Mouse (Mus musculus) hindbrain, embryonic 12.5 days (tissue): ENCODE measurements at regions not wholly inside any gene's neighbourhood (a gene's known extent, or its start where the extent isn't known, plus 50 kb on each side); places are given as distances from the start of the nearest gene placed in this dataset.
A peak's percentile ranks its signal among the peaks of the same experiment; 100 is the strongest.

Experiments
- ATAC-seq: fragments of 200-750 bp; cut with Nextera tagmentation; 2 replicates; pipeline ENCODE4 v1.8.0; 2017; ENCODE audit warnings: moderate TSS enrichment; ENCODE audit not compliant: low FRiP score
- H3K27ac ChIP-seq: fragments of 300-500 bp; sonication (generic); 2 replicates; pipeline ENCODE4 v1.5.1; 2016; ENCODE audit warnings: mild to moderate bottlenecking
- H3K27me3 ChIP-seq: fragments of 300-500 bp; sonication (generic); 2 replicates; pipeline ENCODE4 v1.6.1; 2016; ENCODE audit warnings: mild to moderate bottlenecking
- H3K36me3 ChIP-seq: fragments of 300-500 bp; sonication (generic); 2 replicates; pipeline ENCODE4 v1.6.1; 2016; ENCODE audit warnings: mild to moderate bottlenecking
- H3K4me1 ChIP-seq: fragments of 300-500 bp; sonication (generic); 2 replicates; pipeline ENCODE4 v1.6.1; 2016
- H3K4me2 ChIP-seq: fragments of 300-500 bp; sonication (generic); replicated peaks from 2 replicates; pipeline ENCODE4 v1.6.1; 2016; ENCODE audit warnings: mild to moderate bottlenecking
- H3K4me3 ChIP-seq: fragments of 300-500 bp; sonication (generic); 2 replicates; pipeline ENCODE4 v1.5.1; 2016; ENCODE audit warnings: mild to moderate bottlenecking
- H3K9ac ChIP-seq: fragments of 300-500 bp; sonication (generic); 2 replicates; pipeline ENCODE4 v1.6.1; 2016; ENCODE audit warnings: mild to moderate bottlenecking, moderate library complexity
- H3K9me3 ChIP-seq: fragments of 300-500 bp; sonication (generic); replicated peaks from 2 replicates; pipeline ENCODE4 v1.6.1; 2016; ENCODE audit warnings: mild to moderate bottlenecking
- WGBS: fragments of 180-500 bp; shearing (Covaris S2); methylation state at CpG from one replicate; pipeline ENCODE4 v1.1.7; 2016; 5-methylcytosine and 5-hydroxymethylcytosine counted together

DNA sequence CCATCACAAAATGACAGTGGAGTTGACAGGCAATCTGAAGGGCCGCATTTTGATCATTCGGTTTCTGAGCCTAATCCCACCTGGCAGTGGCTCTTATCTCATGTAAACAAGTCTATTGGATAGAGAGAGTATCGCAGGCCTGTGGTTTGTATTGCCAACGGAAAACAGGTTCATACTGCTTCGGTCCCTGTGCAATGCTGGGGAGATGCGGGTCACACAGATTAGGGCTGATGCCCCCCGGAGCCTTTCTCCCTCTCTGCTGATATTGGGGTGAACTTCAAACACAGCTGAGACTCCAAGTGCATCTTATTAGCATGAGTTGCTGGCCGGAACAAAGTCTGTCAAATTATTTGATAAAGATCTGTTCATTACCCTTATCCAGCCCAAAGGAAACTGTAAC lies 451.2 kb downstream of the Prdm2 start:
- Histone ChIP-seq H3K4me1 (no peaks in the 10 kb centered on the region), H3K27ac (no peak overlapping the region), H3K4me2 (no peak overlapping the region), H3K9ac (no peak overlapping the region), H3K9me3 (no peaks in the 10 kb centered on the region), H3K36me3 (no peaks in the 10 kb centered on the region), H3K4me3 (no peak overlapping the region), H3K27me3 (peaks cover 5% of the 10 kb centered on the region)
- no peak for ATAC-seq
- WGBS, result 78% methylated on average over 8 of the region's 8 CpGs

DNA sequence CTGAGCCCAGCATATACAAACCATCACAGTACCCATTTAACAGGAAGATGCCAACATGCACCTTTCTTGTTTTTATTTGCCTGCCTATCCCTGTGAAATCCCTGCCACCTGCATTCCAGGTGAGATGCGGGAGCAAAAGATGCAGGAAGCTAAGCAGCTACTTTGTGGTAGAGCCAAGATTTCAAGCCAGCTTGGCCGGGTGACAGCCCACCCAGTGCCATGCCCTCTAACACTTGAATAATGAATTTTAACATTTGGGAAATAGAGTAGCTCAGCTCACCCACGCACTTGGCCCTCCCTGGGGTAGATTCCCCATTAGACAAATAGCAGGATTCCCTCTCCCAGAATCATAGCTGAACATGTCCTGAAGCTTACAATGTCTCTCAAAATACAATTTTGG lies 454.7 kb downstream of the Prdm2 start:
- ATAC-seq, result no peak
- WGBS, result 81% methylated on average over 3 of the region's 3 CpGs
- H3K4me1 ChIP-seq, result no peaks in the 10 kb centered on the region
- no peak overlapping the region for H3K9ac ChIP-seq
- no peak overlapping the region for H3K27ac ChIP-seq
- H3K4me2 ChIP-seq, result no peak overlapping the region
- H3K4me3 ChIP-seq, result no peak overlapping the region
- peaks cover 37% of the 10 kb centered on the region for H3K27me3 ChIP-seq
- no peaks in the 10 kb centered on the region for H3K36me3 ChIP-seq
- H3K9me3 ChIP-seq, result no peaks in the 10 kb centered on the region

DNA sequence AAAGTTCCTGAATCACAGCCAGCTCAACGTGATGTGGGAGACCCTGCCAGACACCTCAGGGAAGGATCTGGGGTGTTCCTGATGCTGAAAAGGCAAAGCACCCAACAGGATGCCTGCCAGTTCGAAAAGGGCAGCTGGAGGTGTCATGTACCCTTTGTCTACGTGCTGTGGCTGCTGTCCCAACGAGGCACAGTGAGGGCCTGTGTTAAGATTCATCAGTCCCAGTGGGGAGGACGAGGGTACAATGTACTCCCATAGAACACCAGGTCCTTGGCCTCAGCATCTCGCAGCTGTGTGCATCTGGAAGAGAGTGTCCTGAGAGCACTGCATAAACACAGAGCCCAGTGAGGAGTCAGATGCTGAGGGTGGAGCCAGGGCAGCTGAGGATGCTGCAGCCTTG lies 456.5 kb downstream of the Prdm2 start:
- H3K27me3 ChIP-seq, result peaks cover 49% of the 10 kb centered on the region
- no peaks in the 10 kb centered on the region for H3K4me1 ChIP-seq
- H3K36me3 ChIP-seq, result no peaks in the 10 kb centered on the region
- H3K4me3 ChIP-seq, result no peak overlapping the region
- WGBS, result 49% methylated on average over 6 of the region's 6 CpGs
- ATAC-seq, result no peak
- no peaks in the 10 kb centered on the region for H3K9me3 ChIP-seq
- no peak overlapping the region for H3K9ac ChIP-seq
- H3K4me2 ChIP-seq, result no peak overlapping the region
- H3K27ac ChIP-seq, result no peak overlapping the region

DNA sequence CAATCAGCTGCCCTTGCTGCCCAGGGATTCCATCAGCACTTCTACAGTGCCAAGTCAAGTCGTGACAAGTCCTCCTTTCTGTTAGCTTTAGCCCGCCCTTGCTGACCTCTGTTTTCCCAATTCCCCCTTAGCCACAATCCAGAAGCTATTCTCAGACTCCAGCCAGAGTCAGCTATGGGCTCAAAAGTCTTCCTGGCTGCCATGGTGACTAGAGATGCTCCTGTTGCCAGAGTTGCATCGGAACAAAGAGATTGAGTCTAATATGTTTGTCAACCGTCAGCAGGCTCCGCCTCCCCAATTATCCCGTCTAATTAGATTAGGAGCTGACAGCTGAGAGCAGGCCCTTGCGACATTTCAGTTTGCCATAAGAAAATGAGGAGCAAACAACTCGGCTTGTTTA lies 462.9 kb downstream of the Prdm2 start:
- peak; percentile 80 for ATAC-seq
- Histone ChIP-seq H3K4me1 (peaks cover 9% of the 10 kb centered on the region; the same call in 1 of the 2 replicates), H3K9me3 (no peaks in the 10 kb centered on the region), H3K27me3 (peaks cover 69% of the 10 kb centered on the region), H3K4me3 (no peak overlapping the region), H3K36me3 (no peaks in the 10 kb centered on the region), H3K27ac (no peak overlapping the region), H3K9ac (no peak overlapping the region), H3K4me2 (no peak overlapping the region)
- 26% methylated on average over 8 of the region's 8 CpGs for WGBS

DNA sequence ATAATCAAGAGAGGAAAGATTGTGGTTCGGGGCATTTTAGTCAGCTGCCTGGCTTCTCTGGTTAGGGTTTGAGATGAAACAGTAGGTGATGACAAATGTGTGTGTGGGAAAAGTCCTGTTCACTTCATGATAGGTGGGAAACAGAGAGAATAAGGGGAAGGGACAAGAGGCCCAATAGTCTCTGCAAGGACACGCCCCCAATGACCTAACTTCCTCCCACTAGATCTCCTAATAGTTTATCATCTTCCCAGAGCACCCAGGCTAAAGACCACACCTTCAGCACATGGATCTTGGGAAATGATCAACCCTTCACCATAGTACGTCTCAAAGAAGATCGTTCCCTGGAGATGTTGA lies 484.3 kb upstream of the Kazn start:
- no peaks in the 10 kb centered on the region for H3K27me3 ChIP-seq
- no peak overlapping the region for H3K4me3 ChIP-seq
- no peaks in the 10 kb centered on the region for H3K4me1 ChIP-seq
- ATAC-seq, result no peak
- no peak overlapping the region for H3K9ac ChIP-seq
- WGBS, result 88% methylated on average over 4 of the region's 4 CpGs
- H3K4me2 ChIP-seq, result no peak overlapping the region
- no peaks in the 10 kb centered on the region for H3K36me3 ChIP-seq
- no peak overlapping the region for H3K27ac ChIP-seq
- H3K9me3 ChIP-seq, result no peaks in the 10 kb centered on the region

DNA sequence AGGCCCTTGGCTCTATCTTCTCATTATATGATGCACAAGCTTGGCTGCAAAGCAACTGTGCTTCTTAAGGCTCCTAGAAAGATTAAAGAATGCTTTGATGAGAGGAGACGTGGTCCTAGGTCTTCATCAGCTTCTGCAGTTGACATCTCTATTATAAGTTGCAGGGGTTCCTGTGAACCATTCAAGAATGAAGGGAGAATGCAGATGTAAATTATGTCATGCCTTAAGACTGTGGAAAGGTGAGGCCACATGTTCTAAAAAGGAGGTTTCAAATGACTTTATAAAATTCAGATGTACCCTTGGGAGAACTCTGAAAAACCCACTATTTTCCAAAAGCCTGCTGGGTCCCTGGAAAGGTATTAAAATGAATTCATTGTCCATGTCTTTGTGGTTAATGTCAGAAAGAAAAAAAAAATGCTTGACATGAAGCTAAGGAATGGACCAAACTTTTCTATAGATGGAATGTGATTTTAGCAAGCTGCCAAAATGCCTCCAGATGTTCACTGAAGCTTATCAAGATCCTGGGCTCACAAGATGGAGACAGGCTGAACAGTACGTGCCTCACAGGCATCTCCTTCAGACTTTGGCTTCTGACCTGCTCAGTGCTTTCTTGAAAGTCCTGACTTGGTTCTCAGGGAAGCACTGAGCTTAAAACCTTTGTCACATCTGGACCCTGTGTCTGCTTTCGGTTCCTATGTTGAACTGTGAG lies 483.8 kb upstream of the Kazn start:
- no peak overlapping the region for H3K9ac ChIP-seq
- no peaks in the 10 kb centered on the region for H3K9me3 ChIP-seq
- no peaks in the 10 kb centered on the region for H3K4me1 ChIP-seq
- H3K36me3 ChIP-seq, result no peaks in the 10 kb centered on the region
- no peak overlapping the region for H3K27ac ChIP-seq
- no peak overlapping the region for H3K4me3 ChIP-seq
- 73% methylated on average over 3 of the region's 3 CpGs for WGBS
- ATAC-seq, result no peak
- no peak overlapping the region for H3K4me2 ChIP-seq
- no peaks in the 10 kb centered on the region for H3K27me3 ChIP-seq

DNA sequence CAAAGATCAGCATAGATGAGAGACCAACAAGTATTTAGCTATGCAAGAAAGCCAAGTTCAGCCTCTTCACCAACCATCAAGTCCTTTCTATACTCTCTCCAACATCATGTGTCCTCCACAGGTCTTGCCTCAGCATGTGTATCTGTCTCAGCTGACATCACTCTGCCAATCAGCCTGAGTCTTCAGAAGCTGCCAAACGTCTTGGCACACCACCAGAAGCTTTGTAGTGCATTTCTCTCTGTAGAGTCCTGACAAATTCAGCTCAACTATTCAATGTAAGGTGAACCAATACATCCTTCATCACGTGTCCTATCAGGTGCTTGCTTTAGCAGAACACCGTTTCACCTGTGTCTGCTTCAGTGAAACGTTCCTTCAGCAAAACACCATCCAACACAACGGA lies 462.4 kb upstream of the Kazn start:
- no peaks in the 10 kb centered on the region for H3K27me3 ChIP-seq
- no peak overlapping the region for H3K4me3 ChIP-seq
- H3K36me3 ChIP-seq, result no peaks in the 10 kb centered on the region
- ATAC-seq, result no peak
- H3K4me2 ChIP-seq, result no peak overlapping the region
- H3K4me1 ChIP-seq, result no peaks in the 10 kb centered on the region
- H3K9me3 ChIP-seq, result 0 out of 2 replicates have a peak, but pooled peaks cover 5% of the 10 kb centered on the region
- H3K27ac ChIP-seq, result no peak overlapping the region
- H3K9ac ChIP-seq, result no peak overlapping the region
- WGBS, result 87% methylated on average over 5 of the region's 5 CpGs

DNA sequence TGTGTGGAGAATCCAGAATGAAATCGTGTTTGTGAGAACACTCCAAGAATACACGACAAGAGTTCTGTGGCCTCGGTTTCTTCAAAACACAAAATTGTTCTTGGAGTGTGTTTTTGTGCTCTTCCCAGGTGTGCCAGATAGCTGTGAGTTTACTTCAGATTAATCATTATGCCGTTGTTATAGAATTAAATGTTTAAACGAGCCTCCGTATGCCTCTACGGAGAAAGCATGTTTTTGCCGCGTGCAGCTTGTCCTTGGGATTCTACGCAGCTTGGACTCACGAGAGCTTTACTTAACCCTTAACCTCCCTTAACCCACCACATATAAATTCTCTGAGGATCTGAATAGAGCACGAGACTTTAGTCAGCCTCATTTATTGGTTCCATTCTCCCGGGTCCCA lies 455.7 kb upstream of the Kazn start:
- Histone ChIP-seq H3K27me3 (no peaks in the 10 kb centered on the region), H3K4me2 (no peak overlapping the region)

DNA sequence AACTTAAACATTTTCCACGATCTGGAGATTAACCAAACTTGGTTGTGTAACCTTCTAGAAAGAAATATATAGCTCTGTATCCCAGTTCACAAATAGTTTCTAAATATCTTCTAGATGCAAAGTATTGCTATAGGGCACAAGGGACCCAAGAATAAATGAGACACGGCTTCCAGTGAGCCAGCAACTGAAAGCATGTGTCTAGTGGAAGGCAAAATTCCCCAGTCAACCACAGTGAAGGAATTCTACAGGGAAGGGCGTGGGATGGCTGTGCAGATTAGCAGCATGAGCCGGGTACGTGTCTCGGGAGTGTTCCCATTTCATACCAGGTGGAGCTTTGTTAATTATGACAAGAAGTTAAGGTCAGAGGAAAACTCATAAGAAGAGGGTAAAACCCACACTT lies 449.0 kb upstream of the Kazn start:
- H3K4me1 ChIP-seq, result no peaks in the 10 kb centered on the region
- H3K36me3 ChIP-seq, result no peaks in the 10 kb centered on the region
- no peak overlapping the region for H3K9ac ChIP-seq
- ATAC-seq, result no peak
- 86% methylated on average over 6 of the region's 6 CpGs for WGBS
- H3K9me3 ChIP-seq, result no peaks in the 10 kb centered on the region; the same call in 1 of the 2 replicates
- no peak overlapping the region for H3K4me2 ChIP-seq
- no peaks in the 10 kb centered on the region for H3K27me3 ChIP-seq
- no peak overlapping the region for H3K27ac ChIP-seq
- no peak overlapping the region for H3K4me3 ChIP-seq

More for the DNA sequence above, 455.7 kb upstream of the Kazn start:
- no peak overlapping the region for H3K9ac ChIP-seq
- H3K4me1 ChIP-seq, result no peaks in the 10 kb centered on the region
- H3K27ac ChIP-seq, result no peak overlapping the region
- no peak for ATAC-seq
- 61% methylated on average over 13 of the region's 13 CpGs for WGBS
- H3K36me3 ChIP-seq, result no peaks in the 10 kb centered on the region
- no peaks in the 10 kb centered on the region for H3K9me3 ChIP-seq
- no peak overlapping the region for H3K4me3 ChIP-seq

DNA sequence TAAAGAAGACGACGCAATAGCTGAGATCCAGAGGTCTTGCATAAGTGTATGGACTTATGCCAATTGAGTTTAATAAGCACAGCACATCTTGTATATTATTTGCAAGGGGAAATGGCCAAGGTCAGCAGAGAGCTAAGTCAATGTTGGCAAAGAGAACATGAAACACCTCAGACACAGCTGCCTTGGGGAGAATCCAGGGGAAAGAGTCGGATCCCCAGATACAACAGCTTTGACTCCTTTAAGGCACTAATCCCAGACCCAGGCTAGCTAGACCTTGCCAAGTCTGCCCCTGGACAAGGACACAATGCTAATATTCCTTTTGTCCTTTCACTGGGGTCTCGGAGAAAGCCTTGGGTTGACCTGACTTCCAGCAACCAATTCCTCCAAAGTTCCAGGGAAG lies 438.2 kb upstream of the Kazn start:
- no peak overlapping the region for H3K27ac ChIP-seq
- H3K9me3 ChIP-seq, result no peaks in the 10 kb centered on the region
- no peak overlapping the region for H3K4me2 ChIP-seq
- H3K27me3 ChIP-seq, result no peaks in the 10 kb centered on the region
- 0 out of 2 replicates have a peak, but pooled peaks cover 2% of the 10 kb centered on the region for H3K4me1 ChIP-seq
- ATAC-seq, result no peak
- WGBS, result 91% methylated on average over 4 of the region's 4 CpGs
- no peak overlapping the region for H3K9ac ChIP-seq
- no peak overlapping the region for H3K4me3 ChIP-seq
- H3K36me3 ChIP-seq, result no peaks in the 10 kb centered on the region

DNA sequence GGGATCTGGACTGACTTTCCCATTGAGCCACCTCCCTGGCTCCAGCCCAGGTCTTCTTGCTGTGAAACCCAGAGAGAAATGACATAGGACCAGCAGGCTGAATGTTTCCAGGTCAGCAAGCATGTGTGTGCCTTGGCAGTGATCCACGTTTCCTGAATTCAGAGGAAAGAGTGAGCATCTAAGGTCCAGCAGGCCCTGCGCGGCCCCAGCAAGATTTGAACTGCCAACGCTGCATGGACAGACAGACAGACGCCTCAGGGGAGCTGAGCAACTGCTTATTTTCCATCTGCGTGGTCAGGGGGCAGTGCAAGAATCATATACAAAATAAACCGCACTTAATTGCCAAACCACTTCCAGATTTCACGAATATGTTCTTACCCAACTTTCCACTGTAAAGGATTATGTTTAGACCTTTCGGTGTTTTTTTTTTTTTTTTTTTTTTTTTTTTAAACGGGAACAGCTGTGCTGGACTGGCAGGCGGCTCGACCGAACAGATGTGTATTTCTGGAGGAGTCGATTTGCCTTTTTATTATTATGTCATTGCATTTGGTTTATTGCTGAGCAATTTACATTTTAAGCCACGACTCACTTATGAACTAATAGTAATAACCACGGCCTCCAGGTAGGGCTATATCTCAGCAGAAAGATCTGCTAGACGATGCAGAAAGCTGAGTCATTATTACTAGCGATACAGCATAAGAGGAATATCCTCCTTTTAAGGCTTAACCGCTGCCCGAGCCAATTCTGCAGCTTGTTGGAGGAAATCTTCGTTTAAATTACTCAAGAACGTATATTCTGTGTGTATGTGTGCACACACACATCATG lies 435.7 kb upstream of the Kazn start:
- no peak for ATAC-seq
- Histone ChIP-seq H3K36me3 (no peaks in the 10 kb centered on the region), H3K9me3 (no peaks in the 10 kb centered on the region), H3K4me3 (no peak overlapping the region), H3K4me2 (no peak overlapping the region), H3K27ac (no peak overlapping the region), H3K9ac (no peak overlapping the region), H3K4me1 (peaks cover 7% of the 10 kb centered on the region; the same call in 1 of the 2 replicates), H3K27me3 (no peaks in the 10 kb centered on the region)
- 78% methylated on average over 22 of the region's 22 CpGs for WGBS

DNA sequence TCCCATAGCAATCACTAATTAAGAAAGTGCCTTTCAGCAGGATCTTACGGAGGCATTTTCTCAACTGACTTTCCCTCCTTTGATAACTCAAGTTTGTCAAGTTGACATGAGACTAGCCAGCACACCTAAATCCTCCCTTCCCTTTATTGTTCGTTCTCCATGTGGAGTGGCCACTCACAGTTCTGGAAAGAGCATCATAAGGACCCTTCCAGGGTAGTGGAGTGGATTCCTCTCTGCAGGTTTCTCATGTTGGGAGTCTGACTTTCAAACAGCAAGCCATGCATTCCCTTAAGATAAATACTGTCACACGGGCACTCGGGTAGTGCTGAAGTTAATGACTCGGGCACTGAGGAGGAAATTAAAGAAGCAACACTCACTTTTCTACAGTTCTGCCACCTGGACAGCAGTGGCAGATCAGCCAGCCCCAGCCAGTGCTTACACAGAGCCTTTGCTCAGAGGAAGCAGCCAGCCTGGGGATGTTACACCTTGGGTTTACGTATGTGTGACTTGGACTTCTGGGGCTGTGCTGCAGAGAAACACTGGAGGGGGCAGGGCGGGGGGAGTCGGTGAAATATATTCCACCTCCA lies 432.8 kb upstream of the Kazn start:
- no peak for ATAC-seq
- Histone ChIP-seq H3K36me3 (no peaks in the 10 kb centered on the region), H3K27ac (no peak overlapping the region), H3K27me3 (no peaks in the 10 kb centered on the region), H3K9me3 (no peaks in the 10 kb centered on the region), H3K4me1 (peaks cover 5% of the 10 kb centered on the region; the same call in 1 of the 2 replicates), H3K4me3 (no peak overlapping the region), H3K4me2 (no peak overlapping the region), H3K9ac (no peak overlapping the region)
- WGBS, result 79% methylated on average over 8 of the region's 8 CpGs
